Mouse (Mus musculus): ENCODE measurements at regions not wholly inside any gene's neighbourhood (a gene's known extent, or its start where the extent isn't known, plus 50 kb on each side); places are given as distances from the start of the nearest gene placed in this dataset.

- 67% methylated on average over 11 of the region's 11 CpGs for WGBS
- TF ChIP-seq CTCF (IDR thresholded peaks at IDR 0.05; ENCODE audit: low read depth) (no peak), EP300 (optimal IDR thresholded peaks at IDR 0.05) (no peak)
- Histone ChIP-seq H3K4me2 (replicated peaks; ENCODE audit: low read depth) (no peak overlapping the region), H3K4me1 (replicated peaks; ENCODE audit: control insufficient read depth, insufficient read depth) (no peaks in the 10 kb centered on the region), H3K4me3 (ENCODE audit: low read depth, low read length) (no peak overlapping the region), H3K27me3 (ENCODE audit: control insufficient read depth, insufficient read depth, low read length) (no peaks in the 10 kb centered on the region), H3K9me3 (ENCODE audit: control insufficient read depth, low read length) (no peaks in the 10 kb centered on the region), H3K9ac (ENCODE audit: low read length) (no peak overlapping the region), H3K27ac (replicated peaks) (no peak overlapping the region), H3K36me3 (ENCODE audit: control insufficient read depth, insufficient read depth, low read length) (no peaks in the 10 kb centered on the region)
- no peak for ATAC-seq (ENCODE audit: low FRiP score, low TSS enrichment)
- DNase-seq (ENCODE audit: low spot score): no peak
Measured at GRCm38 (mm10) chrX:99586282-99586681, 115.2 kb upstream of the Pja1 start.

- WGBS: 55% methylated on average over 3 of the region's 3 CpGs
- no peak overlapping the region for H3K27ac ChIP-seq (replicated peaks)
- TF ChIP-seq CTCF (IDR thresholded peaks at IDR 0.05; ENCODE audit: low read depth): no peak
- TF ChIP-seq EP300 (optimal IDR thresholded peaks at IDR 0.05): no peak
- H3K27me3 ChIP-seq (ENCODE audit: control insufficient read depth, insufficient read depth, low read length): no peaks in the 10 kb centered on the region
- H3K4me2 ChIP-seq (replicated peaks; ENCODE audit: low read depth): no peak overlapping the region
- H3K9me3 ChIP-seq (ENCODE audit: control insufficient read depth, low read length): no peaks in the 10 kb centered on the region
- no peak overlapping the region for H3K4me3 ChIP-seq (ENCODE audit: low read depth, low read length)
- no peaks in the 10 kb centered on the region for H3K36me3 ChIP-seq (ENCODE audit: control insufficient read depth, insufficient read depth, low read length)
- H3K9ac ChIP-seq (ENCODE audit: low read length): no peak overlapping the region
- ATAC-seq (ENCODE audit: low FRiP score, low TSS enrichment): no peak
- no peaks in the 10 kb centered on the region for H3K4me1 ChIP-seq (replicated peaks; ENCODE audit: control insufficient read depth, insufficient read depth)
- no peak for DNase-seq (ENCODE audit: low spot score)
Measured at GRCm38 (mm10) chrX:99585703-99586102, 114.6 kb upstream of the Pja1 start.

- no peak overlapping the region for H3K4me2 ChIP-seq (replicated peaks; ENCODE audit: low read depth)
- DNase-seq (ENCODE audit: low spot score) (no peak), ATAC-seq (ENCODE audit: low FRiP score, low TSS enrichment) (no peak)
- H3K27me3 ChIP-seq (ENCODE audit: control insufficient read depth, insufficient read depth, low read length): no peaks in the 10 kb centered on the region
- no peaks in the 10 kb centered on the region for H3K36me3 ChIP-seq (ENCODE audit: control insufficient read depth, insufficient read depth, low read length)
- H3K9me3 ChIP-seq (ENCODE audit: control insufficient read depth, low read length): no peaks in the 10 kb centered on the region
- H3K9ac ChIP-seq (ENCODE audit: low read length): no peak overlapping the region
- H3K4me1 ChIP-seq (replicated peaks; ENCODE audit: control insufficient read depth, insufficient read depth): no peaks in the 10 kb centered on the region
- H3K27ac ChIP-seq (replicated peaks): no peak overlapping the region
- TF ChIP-seq CTCF (IDR thresholded peaks at IDR 0.05; ENCODE audit: low read depth) (no peak), EP300 (optimal IDR thresholded peaks at IDR 0.05) (no peak)
- WGBS: 93% methylated on average over 9 of the region's 9 CpGs
- H3K4me3 ChIP-seq (ENCODE audit: low read depth, low read length): no peak overlapping the region
Measured at GRCm38 (mm10) chrX:99582611-99583010, 111.5 kb upstream of the Pja1 start.

GRCm38 (mm10) chrX:99581632-99582466, 110.8 kb upstream of the Pja1 start:
- H3K9me3 ChIP-seq (ENCODE audit: control insufficient read depth, low read length): no peaks in the 10 kb centered on the region
- WGBS: 41% methylated on average over 10 of the region's 10 CpGs
- H3K4me2 ChIP-seq (replicated peaks; ENCODE audit: low read depth): no peak overlapping the region
- no peak for DNase-seq (ENCODE audit: low spot score)
- no peaks in the 10 kb centered on the region for H3K4me1 ChIP-seq (replicated peaks; ENCODE audit: control insufficient read depth, insufficient read depth)
- no peak overlapping the region for H3K27ac ChIP-seq (replicated peaks)
- no peak for TF ChIP-seq CTCF (IDR thresholded peaks at IDR 0.05; ENCODE audit: low read depth)
- TF ChIP-seq EP300 (optimal IDR thresholded peaks at IDR 0.05): no peak
- no peak for ATAC-seq (ENCODE audit: low FRiP score, low TSS enrichment)
- no peak overlapping the region for H3K9ac ChIP-seq (ENCODE audit: low read length)
- no peaks in the 10 kb centered on the region for H3K27me3 ChIP-seq (ENCODE audit: control insufficient read depth, insufficient read depth, low read length)
- no peak overlapping the region for H3K4me3 ChIP-seq (ENCODE audit: low read depth, low read length)
- H3K36me3 ChIP-seq (ENCODE audit: control insufficient read depth, insufficient read depth, low read length): no peaks in the 10 kb centered on the region

GRCm38 (mm10) chrX:99579206-99579605, 108.1 kb upstream of the Pja1 start:
- 68% methylated on average over 4 of the region's 4 CpGs for WGBS
- TF ChIP-seq EP300 (optimal IDR thresholded peaks at IDR 0.05) (no peak), CTCF (IDR thresholded peaks at IDR 0.05; ENCODE audit: low read depth) (no peak)
- H3K27me3 ChIP-seq (ENCODE audit: control insufficient read depth, insufficient read depth, low read length): no peaks in the 10 kb centered on the region
- no peak overlapping the region for H3K9ac ChIP-seq (ENCODE audit: low read length)
- no peaks in the 10 kb centered on the region for H3K4me1 ChIP-seq (replicated peaks; ENCODE audit: control insufficient read depth, insufficient read depth)
- H3K4me3 ChIP-seq (ENCODE audit: low read depth, low read length): no peak overlapping the region
- DNase-seq (ENCODE audit: low spot score): no peak
- no peak for ATAC-seq (ENCODE audit: low FRiP score, low TSS enrichment)
- no peak overlapping the region for H3K27ac ChIP-seq (replicated peaks)
- no peaks in the 10 kb centered on the region for H3K36me3 ChIP-seq (ENCODE audit: control insufficient read depth, insufficient read depth, low read length)
- H3K4me2 ChIP-seq (replicated peaks; ENCODE audit: low read depth): no peak overlapping the region
- no peaks in the 10 kb centered on the region for H3K9me3 ChIP-seq (ENCODE audit: control insufficient read depth, low read length)

- Histone ChIP-seq H3K27me3 (ENCODE audit: control insufficient read depth, insufficient read depth, low read length) (no peaks in the 10 kb centered on the region), H3K4me2 (replicated peaks; ENCODE audit: low read depth) (no peak overlapping the region), H3K4me1 (replicated peaks; ENCODE audit: control insufficient read depth, insufficient read depth) (no peaks in the 10 kb centered on the region), H3K27ac (replicated peaks) (no peak overlapping the region), H3K36me3 (ENCODE audit: control insufficient read depth, insufficient read depth, low read length) (no peaks in the 10 kb centered on the region), H3K9me3 (ENCODE audit: control insufficient read depth, low read length) (no peaks in the 10 kb centered on the region), H3K4me3 (ENCODE audit: low read depth, low read length) (no peak overlapping the region), H3K9ac (ENCODE audit: low read length) (no peak overlapping the region)
- WGBS: 72% methylated on average over 2 of the region's 2 CpGs
- ATAC-seq (ENCODE audit: low FRiP score, low TSS enrichment): no peak
- DNase-seq (ENCODE audit: low spot score): no peak
- no peak for TF ChIP-seq CTCF (IDR thresholded peaks at IDR 0.05; ENCODE audit: low read depth)
- no peak for TF ChIP-seq EP300 (optimal IDR thresholded peaks at IDR 0.05)
Measured at GRCm38 (mm10) chrX:99578796-99579195, 107.7 kb upstream of the Pja1 start.

Data from stomach, postnatal 0 days (tissue).